Mouse (Mus musculus): ENCODE data around the gene Traf3ip1. TPM values are rescaled to one million over a fixed set of nuclear protein-coding genes. Genes with fewer than 3 reads are reported as not detected.
"Not testable (repeated sequence)": the region's sequence is repeated elsewhere in the genome, so short reads cannot be mapped to it uniquely, and the experiment has no call there.

Gene Traf3ip1
- total and polyA plus RNA-seq, 3 experiments = 13.6 to 19.6 TPM; not detected in 1

GRCm38 (mm10) chr1:91469888-91470419, 24.5 kb upstream of the Traf3ip1 start:
- Histone ChIP-seq H3K27ac (ENCODE audit: control insufficient read depth, low read depth, low read length) (no peak overlapping the region), H3K79me2 (ENCODE audit: control insufficient read depth, insufficient read depth, low read length, poor library complexity) (no peaks in the 10 kb centered on the region), H3K36me3 (ENCODE audit: control insufficient read depth in 1 of 2, insufficient read depth in 2 of 2, low read length in 2 of 2) (no peaks in the 10 kb centered on the region), H3K9me3 (replicated peaks; ENCODE audit: insufficient read depth, low read length) (no peaks in the 10 kb centered on the region), H3K4me1 (ENCODE audit: control insufficient read depth in 1 of 2, insufficient read depth in 2 of 2, low read length in 2 of 2) (no peaks in the 10 kb centered on the region), H3K9ac (ENCODE audit: control insufficient read depth, low read depth, low read length, poor library complexity, severe bottlenecking) (no peak overlapping the region), H3K4me3 (ENCODE audit: control insufficient read depth in 1 of 2, insufficient read depth in 1 of 2, low read depth in 2 of 2, low read length in 2 of 2) (no peak overlapping the region), H3K27me3 (ENCODE audit: control insufficient read depth in 1 of 2, insufficient read depth in 2 of 2, low read length in 2 of 2) (0 out of 4 replicates have a peak, but pooled peaks cover 0 to 2% of the 10 kb centered on the region in 2 experiments)
- no peak for DNase-seq (ENCODE audit: low read depth, low spot score)
- no peak for TF ChIP-seq TBP (IDR thresholded peaks at IDR 0.05; ENCODE audit: low read depth, low read length)
- no peak for TF ChIP-seq POLR2AphosphoS2 (IDR thresholded peaks at IDR 0.05; ENCODE audit: low read length)
- no peak for TF ChIP-seq MAX (IDR thresholded peaks at IDR 0.05; ENCODE audit: low read length)
- no peak for TF ChIP-seq USF2 (IDR thresholded peaks at IDR 0.05; ENCODE audit: borderline replicate concordance in 1 of 2, insufficient read depth in 1 of 2, low read depth in 1 of 2, low read length in 2 of 2)
- TF ChIP-seq E2F4 (IDR thresholded peaks at IDR 0.05; ENCODE audit: borderline replicate concordance, low read depth, low read length) = no peak
- no peak for TF ChIP-seq JUND (IDR thresholded peaks at IDR 0.05; ENCODE audit: low read depth, low read length)
- no peak for TF ChIP-seq KAT2A (conservative IDR thresholded peaks at IDR 0.05; ENCODE audit: low read depth, low read length)
- TF ChIP-seq MYC (IDR thresholded peaks at IDR 0.05; ENCODE audit: low read depth, low read length) = no peak
- TF ChIP-seq RAD21 (IDR thresholded peaks at IDR 0.05; ENCODE audit: low read depth, low read length) = no peak
- no peak for TF ChIP-seq ZC3H11A (IDR thresholded peaks at IDR 0.05; ENCODE audit: low read depth, low read length)

DNA sequence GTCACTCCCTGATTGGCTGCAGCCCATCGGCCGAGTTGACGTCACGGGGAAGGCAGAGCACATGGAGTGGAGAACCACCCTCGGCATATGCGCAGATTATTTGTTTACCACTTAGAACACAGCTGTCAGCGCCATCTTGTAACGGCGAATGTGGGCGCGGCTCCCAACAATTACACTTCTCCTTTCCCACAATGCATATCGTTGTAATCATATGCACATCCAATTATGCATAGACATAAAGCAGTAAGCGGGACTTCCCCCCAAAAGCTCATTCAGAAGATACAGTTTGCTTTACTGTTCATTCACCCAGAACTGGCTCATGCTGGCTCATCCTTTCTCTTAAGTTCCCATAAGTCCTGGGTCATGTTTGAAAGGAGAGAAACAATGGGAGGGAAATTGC, 16.3 kb upstream of the Traf3ip1 start:
- H3K4me1 ChIP-seq (ENCODE audit: control insufficient read depth in 1 of 2, insufficient read depth in 2 of 2, low read length in 2 of 2); H3K79me2 ChIP-seq (ENCODE audit: control insufficient read depth, insufficient read depth, low read length, poor library complexity); H3K27ac ChIP-seq (ENCODE audit: control insufficient read depth, low read depth, low read length); DNase-seq (ENCODE audit: low read depth, low spot score); H3K27me3 ChIP-seq (ENCODE audit: control insufficient read depth in 1 of 2, insufficient read depth in 2 of 2, low read length in 2 of 2); H3K9me3 ChIP-seq (replicated peaks; ENCODE audit: insufficient read depth, low read length); H3K4me3 ChIP-seq (ENCODE audit: control insufficient read depth in 1 of 2, insufficient read depth in 1 of 2, low read depth in 2 of 2, low read length in 2 of 2); H3K36me3 ChIP-seq (ENCODE audit: control insufficient read depth in 1 of 2, insufficient read depth in 2 of 2, low read length in 2 of 2); H3K9ac ChIP-seq (ENCODE audit: control insufficient read depth, low read depth, low read length, poor library complexity, severe bottlenecking): not testable (repeated sequence)

GRCm38 (mm10) chr1:91478958-91479357, 15.5 kb upstream of the Traf3ip1 start:
- no peak overlapping the region for H3K27ac ChIP-seq (ENCODE audit: control insufficient read depth, low read depth, low read length)
- no peak for TF ChIP-seq BHLHE40 (IDR thresholded peaks at IDR 0.05; ENCODE audit: borderline replicate concordance, low read depth, low read length)
- peak; percentile 32 to 42 (median 35) for TF ChIP-seq CTCF (IDR thresholded peaks at IDR 0.05 in 2 of 3, conservative IDR thresholded peaks at IDR 0.05 in 1 of 3; ENCODE audit: control insufficient read depth in 1 of 3, insufficient read depth in 1 of 3, low read depth in 2 of 3, low read length in 3 of 3, poor library complexity in 1 of 3, severe bottlenecking in 1 of 3)
- TF ChIP-seq POLR2AphosphoS2 (IDR thresholded peaks at IDR 0.05; ENCODE audit: low read length) = no peak
- H3K4me3 ChIP-seq (ENCODE audit: control insufficient read depth in 1 of 2, insufficient read depth in 1 of 2, low read depth in 2 of 2, low read length in 2 of 2) = no peak overlapping the region
- no peak overlapping the region for H3K9ac ChIP-seq (ENCODE audit: control insufficient read depth, low read depth, low read length, poor library complexity, severe bottlenecking)
- H3K4me1 ChIP-seq (ENCODE audit: control insufficient read depth in 1 of 2, insufficient read depth in 2 of 2, low read length in 2 of 2) = 0 out of 4 replicates have a peak, but pooled peaks cover 0 to 6% of the 10 kb centered on the region in 2 experiments
- H3K27me3 ChIP-seq (ENCODE audit: control insufficient read depth in 1 of 2, insufficient read depth in 2 of 2, low read length in 2 of 2) = no peaks in the 10 kb centered on the region
- H3K9me3 ChIP-seq (replicated peaks; ENCODE audit: insufficient read depth, low read length) = no peaks in the 10 kb centered on the region
- no peaks in the 10 kb centered on the region for H3K79me2 ChIP-seq (ENCODE audit: control insufficient read depth, insufficient read depth, low read length, poor library complexity)
- no peak for DNase-seq (ENCODE audit: low read depth, low spot score)
- H3K36me3 ChIP-seq (ENCODE audit: control insufficient read depth in 1 of 2, insufficient read depth in 2 of 2, low read length in 2 of 2) = no peaks in the 10 kb centered on the region

Data from MEL (cell line).